Comparison of ENCODE assay signal across 20 mouse cellular contexts in the genomic region with DNA sequence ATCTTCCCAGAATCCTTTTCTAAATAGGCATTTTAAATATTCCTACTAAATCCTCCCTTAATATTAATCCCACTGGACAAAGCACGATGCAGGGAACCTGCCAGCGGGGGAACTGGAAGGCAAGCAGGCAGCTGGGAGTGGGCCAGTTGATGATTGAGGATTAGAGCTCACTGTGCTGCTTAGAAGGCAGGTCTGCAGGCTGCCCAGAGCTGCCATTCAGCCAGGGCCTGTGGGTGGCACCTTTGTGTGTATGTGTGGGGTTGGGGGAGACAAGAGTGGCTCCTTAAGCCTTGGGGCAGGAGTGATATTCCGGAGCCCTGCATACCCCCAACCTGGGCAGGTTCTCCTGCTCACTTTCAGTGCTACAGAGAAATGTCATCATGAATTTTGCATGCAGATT.
DNase-seq lines count a peak whose midpoint lies in the region; ATAC-seq and TF ChIP-seq lines count a peak whose summit lies in the region.
"Had no signal": no experiment of that assay in that cellular context is flagged by ENCODE, and none has a peak within 500 bp of the region (broad histone marks: within the 10 kb centered on the region; RNA-seq: fewer than 3 reads in every experiment).

No protein-coding gene starts in this region.

- H3K27me3 ChIP-seq in hindbrain, embryonic 12.5 days: no peaks in the 10 kb centered on the region
- no peaks in the 10 kb centered on the region for H3K27me3 ChIP-seq in hindbrain, embryonic 10.5 days (ENCODE audit: insufficient read depth, poor library complexity, severe bottlenecking)
- no peaks in the 10 kb centered on the region for H3K27me3 ChIP-seq in CH12.LX (replicated peaks)
- H3K27me3 ChIP-seq in midbrain, embryonic 16.5 days (ENCODE audit: control insufficient read depth, insufficient read depth, low read depth, low read length): no peaks in the 10 kb centered on the region
- no peaks in the 10 kb centered on the region for H3K27me3 ChIP-seq in liver, postnatal 0 days (ENCODE audit: insufficient read depth, low read length)
- H3K27me3 ChIP-seq: forebrain, embryonic 13.5 days; intestine, embryonic 15.5 days; liver, embryonic 12.5 days; lung, embryonic 15.5 days; neural tube, embryonic 12.5 days; Patski had no signal

- WGBS in hindbrain, embryonic 12.5 days: 74% methylated on average over 3 of the region's 3 CpGs
- WGBS in hindbrain, embryonic 10.5 days: 82% methylated on average over 3 of the region's 3 CpGs
- WGBS in midbrain, embryonic 16.5 days: 25% methylated on average over 3 of the region's 3 CpGs
- WGBS in liver, postnatal 0 days (ENCODE audit: insufficient replicate concordance): 71% methylated on average over 3 of the region's 3 CpGs

- TF ChIP-seq POLR2A in CH12.LX (IDR thresholded peaks at IDR 0.05; ENCODE audit: low read depth, low read length): no peak

- in situ Hi-C loops in CH12.LX (cut with MboI; ENCODE audit: low pct_ligation_motif_present, low pct_unique_long_range_greater_than_20kb, low sequenced_read_pairs): no loop called here

- dilution Hi-C loops in CH12.LX (cut with MboI; ENCODE audit: extremely low pct_ligation_motif_present, extremely low pct_unique_long_range_greater_than_20kb, low sequenced_read_pairs): no loop called here

- DNase-seq in cerebellum, postnatal 36 days: peak; percentile 37 to 42
- DNase-seq in cerebellum, postnatal 4 days (ENCODE audit: low spot score in 2 of 2): no peak
- no peak for DNase-seq in hindbrain, embryonic 10.5 days (ENCODE audit: low spot score)
- no peak for DNase-seq in CH12.LX (ENCODE audit: extremely low read depth)
- DNase-seq in liver, postnatal 0 days: no peak
- DNase-seq: adrenal gland, postnatal 25 days; heart, adult 18-20 months; thymus, postnatal 36 days had no signal

- no peaks in the 10 kb centered on the region for H3K79me2 ChIP-seq in CH12.LX (replicated peaks; ENCODE audit: control insufficient read depth, extremely low read depth, insufficient read depth, poor library complexity, severe bottlenecking)

- no peaks in the 10 kb centered on the region for H3K9me3 ChIP-seq in hindbrain, embryonic 12.5 days (replicated peaks)
- H3K9me3 ChIP-seq in hindbrain, embryonic 10.5 days: no peaks in the 10 kb centered on the region
- no peaks in the 10 kb centered on the region for H3K9me3 ChIP-seq in CH12.LX (replicated peaks; ENCODE audit: low read length)
- no peaks in the 10 kb centered on the region for H3K9me3 ChIP-seq in midbrain, embryonic 16.5 days (replicated peaks; ENCODE audit: control insufficient read depth, low read length, poor library complexity, severe bottlenecking)
- no peaks in the 10 kb centered on the region for H3K9me3 ChIP-seq in liver, postnatal 0 days (ENCODE audit: low read length)
- H3K9me3 ChIP-seq: forebrain, embryonic 13.5 days; intestine, embryonic 15.5 days; liver, embryonic 12.5 days; lung, embryonic 15.5 days; neural tube, embryonic 12.5 days had no signal

- H3K4me1 ChIP-seq in hindbrain, embryonic 12.5 days: 0 out of 2 replicates have a peak, but pooled peaks cover 5% of the 10 kb centered on the region
- peaks cover 29% of the 10 kb centered on the region for H3K4me1 ChIP-seq in hindbrain, embryonic 10.5 days (replicated peaks)
- H3K4me1 ChIP-seq in CH12.LX (ENCODE audit: control insufficient read depth in 1 of 2, insufficient read depth in 2 of 2): peaks cover 30 to 87% of the 10 kb centered on the region in 2 experiments
- 0 out of 2 replicates have a peak, but pooled peaks cover 3% of the 10 kb centered on the region for H3K4me1 ChIP-seq in midbrain, embryonic 16.5 days (ENCODE audit: control insufficient read depth, insufficient read depth, low read length)
- H3K4me1 ChIP-seq in liver, postnatal 0 days (ENCODE audit: insufficient read depth): peaks cover 3% of the 10 kb centered on the region; the same call in 1 of the 2 replicates
- H3K4me1 ChIP-seq: forebrain, embryonic 13.5 days; intestine, embryonic 15.5 days; neural tube, embryonic 12.5 days had no signal

- 0 out of 2 replicates have a peak overlapping the region, but pooled peaks have one; percentile 7 for H3K27ac ChIP-seq in hindbrain, embryonic 12.5 days
- no peak overlapping the region for H3K27ac ChIP-seq in hindbrain, embryonic 10.5 days
- no peak overlapping the region for H3K27ac ChIP-seq in CH12.LX (ENCODE audit: insufficient read depth, low read depth)
- peak overlapping the region; percentile 66 for H3K27ac ChIP-seq in midbrain, embryonic 16.5 days (ENCODE audit: low read length)
- no peak overlapping the region for H3K27ac ChIP-seq in liver, postnatal 0 days (ENCODE audit: low read depth)
- H3K27ac ChIP-seq: forebrain, embryonic 13.5 days; hindbrain, embryonic 14.5 days; intestine, embryonic 15.5 days; kidney, postnatal 0 days; liver, embryonic 12.5 days; lung, embryonic 15.5 days; macrophage; neural tube, embryonic 12.5 days had no signal

- TF ChIP-seq EP300 in CH12.LX (IDR thresholded peaks at IDR 0.05; ENCODE audit: low read length): no peak
- TF ChIP-seq EP300 in liver, postnatal 0 days (IDR thresholded peaks at IDR 0.05; ENCODE audit: low read depth): no peak

- no peaks in the 10 kb centered on the region for H3K36me3 ChIP-seq in hindbrain, embryonic 12.5 days
- no peaks in the 10 kb centered on the region for H3K36me3 ChIP-seq in hindbrain, embryonic 10.5 days
- H3K36me3 ChIP-seq in CH12.LX (replicated peaks in 1 of 2; ENCODE audit: control insufficient read depth in 1 of 2, insufficient read depth in 1 of 2, low read length in 1 of 2): no peaks in the 10 kb centered on the region
- no peaks in the 10 kb centered on the region for H3K36me3 ChIP-seq in midbrain, embryonic 16.5 days (ENCODE audit: control insufficient read depth, insufficient read depth, low read length)
- H3K36me3 ChIP-seq in liver, postnatal 0 days (replicated peaks; ENCODE audit: insufficient read depth, low read length): no peaks in the 10 kb centered on the region
- H3K36me3 ChIP-seq: intestine, embryonic 15.5 days; liver, embryonic 12.5 days; lung, embryonic 15.5 days; neural tube, embryonic 12.5 days had no signal

- TF ChIP-seq CTCF in CH12.LX (conservative IDR thresholded peaks at IDR 0.05 in 1 of 2, IDR thresholded peaks at IDR 0.05 in 1 of 2; ENCODE audit: low read depth in 2 of 2, low read length in 2 of 2): no peak
- no peak for TF ChIP-seq CTCF in liver, postnatal 0 days (IDR thresholded peaks at IDR 0.05; ENCODE audit: low read depth)

- ATAC-seq in hindbrain, embryonic 12.5 days (ENCODE audit: low FRiP score): no peak
- peak; percentile 83 for ATAC-seq in midbrain, embryonic 16.5 days
- no peak for ATAC-seq in liver, postnatal 0 days
- ATAC-seq: activated CD4-positive, CD25-positive, alpha-beta regulatory T cell, adult 4 months; forebrain, embryonic 13.5 days; intestine, embryonic 15.5 days; liver, embryonic 12.5 days; Patski had no signal

- H3K9ac ChIP-seq in hindbrain, embryonic 12.5 days: no peak overlapping the region
- no peak overlapping the region for H3K9ac ChIP-seq in CH12.LX (ENCODE audit: insufficient read depth, low read depth)
- H3K9ac ChIP-seq in midbrain, embryonic 16.5 days (ENCODE audit: low read depth, low read length): no peak overlapping the region
- H3K9ac ChIP-seq in liver, postnatal 0 days (replicated peaks): no peak overlapping the region
- H3K9ac ChIP-seq: forebrain, embryonic 13.5 days; hindbrain, embryonic 14.5 days; intestine, embryonic 15.5 days; liver, embryonic 12.5 days; lung, embryonic 15.5 days; neural tube, embryonic 12.5 days had no signal

- no peak overlapping the region for H3K4me2 ChIP-seq in hindbrain, embryonic 12.5 days (replicated peaks)
- H3K4me2 ChIP-seq in CH12.LX (ENCODE audit: insufficient read depth, low read depth, poor library complexity, severe bottlenecking): peak overlapping the region; percentile 2; the same call in 1 of the 2 replicates
- H3K4me2 ChIP-seq in midbrain, embryonic 16.5 days (ENCODE audit: low read length): no peak overlapping the region
- H3K4me2 ChIP-seq in liver, postnatal 0 days (ENCODE audit: low read depth, low read length): no peak overlapping the region
- H3K4me2 ChIP-seq: forebrain, embryonic 13.5 days; hindbrain, embryonic 14.5 days; intestine, embryonic 15.5 days; liver, embryonic 12.5 days; lung, embryonic 15.5 days; neural tube, embryonic 12.5 days had no signal

- no peak overlapping the region for H3K4me3 ChIP-seq in hindbrain, embryonic 12.5 days
- H3K4me3 ChIP-seq in hindbrain, embryonic 10.5 days: no peak overlapping the region
- H3K4me3 ChIP-seq in CH12.LX (replicated peaks in 1 of 3; ENCODE audit: low read depth in 2 of 3, low read length in 2 of 3, poor library complexity in 1 of 3): peak overlapping the region in 1 of 3 experiments; percentile 21
- no peak overlapping the region for H3K4me3 ChIP-seq in midbrain, embryonic 16.5 days (ENCODE audit: low read depth, low read length)
- H3K4me3 ChIP-seq in liver, postnatal 0 days (ENCODE audit: low read depth, low read length): no peak overlapping the region
- H3K4me3 ChIP-seq: forebrain, embryonic 13.5 days; intestine, embryonic 15.5 days; liver, embryonic 12.5 days; lung, embryonic 15.5 days; neural tube, embryonic 12.5 days had no signal

- TF ChIP-seq RAD21 in CH12.LX (IDR thresholded peaks at IDR 0.05; ENCODE audit: low read depth, low read length): no peak

TF ChIP-seq in CH12.LX, 34 proteins besides CTCF, POLR2A, EP300 and RAD21:
- TF ChIP-seq MYC (IDR thresholded peaks at IDR 0.05; ENCODE audit: low read depth, low read length) (no peak), USF1 (IDR thresholded peaks at IDR 0.05; ENCODE audit: low read depth, low read length) (no peak), ZC3H11A (IDR thresholded peaks at IDR 0.05; ENCODE audit: low read depth, low read length) (no peak), CHD1 (IDR thresholded peaks at IDR 0.05; ENCODE audit: low read depth, low read length) (no peak), POLR2AphosphoS2 (IDR thresholded peaks at IDR 0.05; ENCODE audit: low read depth, low read length) (no peak), RCOR1 (conservative IDR thresholded peaks at IDR 0.05; ENCODE audit: low read depth, low read length) (no peak), SMC3 (IDR thresholded peaks at IDR 0.05; ENCODE audit: low read depth, low read length) (no peak)

Comparison
In these comparisons a context has a peak if more than half of its experiments do, and no peak if none do; other contexts are left out.
1. DNase-seq: peak in cerebellum, postnatal 36 days (2 of 2); none in cerebellum, postnatal 4 days (0 of 2), hindbrain, embryonic 10.5 days (single experiment), CH12.LX (single experiment) and liver, postnatal 0 days (single experiment).
2. H3K27ac ChIP-seq: peak in hindbrain, embryonic 12.5 days (single experiment) and midbrain, embryonic 16.5 days (single experiment); none in hindbrain, embryonic 10.5 days (single experiment), CH12.LX (single experiment) and liver, postnatal 0 days (single experiment).